Mouse (Mus musculus) neural tube, embryonic 11.5 days (tissue): ENCODE measurements around the gene Il10ra. TPM values are rescaled to one million over a fixed set of nuclear protein-coding genes. Genes with fewer than 3 reads are reported as not detected.

Experiments
- ATAC-seq: fragments of 200-750 bp; cut with Nextera tagmentation; 2 replicates; pipeline ENCODE4 v1.8.0; 2017; ENCODE audit warnings: moderate number of reproducible peaks, mild to moderate bottlenecking, moderate TSS enrichment, moderate library complexity; ENCODE audit not compliant: insufficient read depth, low FRiP score, low TSS enrichment
- DNase-seq: peaks from one replicate; pipeline ENCODE4 v3.0.0-alpha.2; 2015; ENCODE audit warnings: low spot score
- H3K27ac ChIP-seq: fragments of 300-500 bp; sonication (generic); 2 replicates; pipeline ENCODE4 v1.5.1; 2014; ENCODE audit warnings: low read depth, mild to moderate bottlenecking, low read length
- H3K27me3 ChIP-seq: fragments of 300-500 bp; sonication (generic); 2 replicates; pipeline ENCODE4 v1.6.1; 2014; ENCODE audit warnings: mild to moderate bottlenecking, low read length, mixed read lengths; ENCODE audit not compliant: control insufficient read depth, insufficient read depth
- H3K36me3 ChIP-seq: fragments of 300-500 bp; sonication (generic); 2 replicates; pipeline ENCODE4 v1.6.1; 2014; ENCODE audit warnings: mild to moderate bottlenecking, low read length, moderate library complexity, mixed read lengths; ENCODE audit not compliant: control insufficient read depth, insufficient read depth
- H3K4me1 ChIP-seq: fragments of 300-500 bp; sonication (generic); 2 replicates; pipeline ENCODE4 v1.6.1; 2014; ENCODE audit warnings: low read length, mixed read lengths; ENCODE audit not compliant: control insufficient read depth, insufficient read depth
- H3K4me2 ChIP-seq: fragments of 300-500 bp; sonication (generic); 2 replicates; pipeline ENCODE4 v1.6.1; 2014; ENCODE audit warnings: low read depth, mild to moderate bottlenecking, moderate library complexity
- H3K4me3 ChIP-seq: fragments of 300-500 bp; sonication (generic); 2 replicates; pipeline ENCODE4 v1.5.1; 2014; ENCODE audit warnings: low read depth, low read length
- H3K9ac ChIP-seq: fragments of 300-500 bp; sonication (generic); 2 replicates; pipeline ENCODE4 v1.6.1; 2014; ENCODE audit warnings: mild to moderate bottlenecking, low read length
- H3K9me3 ChIP-seq: fragments of 300-500 bp; sonication (generic); 2 replicates; pipeline ENCODE4 v1.6.1; 2016; ENCODE audit warnings: low read length; ENCODE audit not compliant: control insufficient read depth
- WGBS: fragments of 180-500 bp; shearing (Covaris S2); extraction: QIAGEN DNeasy Blood & Tissue Kit; methylation state at CpG from one replicate; pipeline ENCODE4 v1.1.7; 2014; 5-methylcytosine and 5-hydroxymethylcytosine counted together
- polyA plus RNA-seq: library from polyadenylated mRNA; unstranded; fragments of >200 nt; fragmentation: Nextera tagmentation; extraction: Ambion mirVana; gene quantifications from 2 replicates; pipeline ENCODE4 v1.2.1, GENCODE M21; 2014

Gene Il10ra
- polyA plus RNA-seq, 1 experiment from 2014 or later, result 0.77 TPM

DNA sequence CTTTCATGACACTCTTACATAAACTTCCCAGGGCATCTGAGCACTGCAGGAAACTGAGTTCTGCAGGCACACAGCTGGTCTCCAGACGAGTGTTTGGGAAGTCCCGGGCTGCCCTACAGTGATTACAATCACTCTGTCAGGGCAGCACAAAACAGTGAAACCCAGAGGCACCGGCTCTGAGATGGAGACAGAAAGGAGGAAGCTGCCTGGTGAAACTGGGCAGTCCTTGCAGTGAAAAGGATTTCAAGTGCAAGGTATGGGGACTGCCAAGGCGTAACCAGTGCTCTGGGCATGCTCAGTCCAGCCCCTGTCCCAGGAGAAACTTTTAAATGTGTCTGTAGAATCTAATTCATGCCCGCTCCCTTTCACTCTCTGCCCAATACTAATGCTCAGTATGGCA is 3.3 kb upstream of the Il10ra start:
- Histone ChIP-seq H3K4me1 (no peaks in the 10 kb centered on the region), H3K9me3 (no peaks in the 10 kb centered on the region), H3K27me3 (peaks cover 16% of the 10 kb centered on the region), H3K4me3 (no peak overlapping the region), H3K4me2 (no peak overlapping the region), H3K36me3 (no peaks in the 10 kb centered on the region), H3K27ac (no peak overlapping the region), H3K9ac (no peak overlapping the region)
- ATAC-seq (no peak), DNase-seq (no peak)
- WGBS, result 60% methylated on average over 5 of the region's 5 CpGs

DNA sequence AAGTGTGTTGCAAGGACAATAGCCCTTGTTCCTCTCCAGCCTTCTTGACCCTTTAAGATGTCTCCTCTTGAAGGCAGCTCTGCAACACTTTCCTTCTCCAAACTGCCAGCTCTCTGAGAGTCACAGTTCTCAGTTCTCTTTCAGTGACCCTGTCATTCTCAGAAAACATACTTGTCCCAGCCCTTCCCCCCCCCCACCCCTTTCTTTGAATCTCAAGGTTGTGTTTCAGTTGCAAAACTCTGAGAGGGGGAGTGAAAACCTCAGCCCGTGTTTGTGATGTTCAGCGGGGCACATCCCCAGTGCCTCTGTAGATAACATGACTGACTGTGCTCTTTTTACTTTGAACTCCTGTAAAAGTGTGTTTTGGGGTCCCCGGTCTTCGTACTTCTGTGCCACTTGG is 870 bp downstream of the Il10ra start:
- Histone ChIP-seq H3K4me1 (no peaks in the 10 kb centered on the region), H3K4me3 (no peak overlapping the region), H3K9me3 (no peaks in the 10 kb centered on the region), H3K27ac (no peak overlapping the region), H3K9ac (no peak overlapping the region), H3K27me3 (peaks cover 16% of the 10 kb centered on the region), H3K36me3 (no peaks in the 10 kb centered on the region), H3K4me2 (no peak overlapping the region)
- WGBS, result 66% methylated on average over 4 of the region's 4 CpGs
- no peak for ATAC-seq
- DNase-seq, result no peak

DNA sequence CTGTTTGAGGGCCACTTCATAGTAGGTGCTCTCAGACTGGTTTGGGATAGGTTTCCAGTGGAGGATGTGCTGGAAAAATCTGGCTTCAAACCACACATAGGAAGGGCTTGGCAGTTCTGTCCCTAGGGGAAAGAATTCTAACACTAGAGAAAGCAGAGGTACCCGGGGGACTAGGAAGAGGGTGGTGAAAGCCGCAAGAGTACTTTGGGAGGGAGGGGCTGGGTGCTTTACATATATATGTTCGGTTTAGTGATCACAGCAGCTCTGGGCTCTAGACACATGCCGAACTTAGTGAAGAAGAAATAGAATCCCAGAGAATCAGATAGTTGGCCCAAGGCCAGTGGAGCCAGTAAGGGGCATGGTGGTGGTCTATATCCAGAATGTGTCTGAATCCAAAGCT is 1.9 kb downstream of the Il10ra start:
- Histone ChIP-seq H3K4me1 (no peaks in the 10 kb centered on the region), H3K4me2 (no peak overlapping the region), H3K27ac (no peak overlapping the region), H3K27me3 (peaks cover 16% of the 10 kb centered on the region), H3K4me3 (no peak overlapping the region), H3K36me3 (no peaks in the 10 kb centered on the region), H3K9me3 (no peaks in the 10 kb centered on the region), H3K9ac (no peak overlapping the region)
- no peak for ATAC-seq
- no peak for DNase-seq
- 91% methylated on average over 4 of the region's 4 CpGs for WGBS

DNA sequence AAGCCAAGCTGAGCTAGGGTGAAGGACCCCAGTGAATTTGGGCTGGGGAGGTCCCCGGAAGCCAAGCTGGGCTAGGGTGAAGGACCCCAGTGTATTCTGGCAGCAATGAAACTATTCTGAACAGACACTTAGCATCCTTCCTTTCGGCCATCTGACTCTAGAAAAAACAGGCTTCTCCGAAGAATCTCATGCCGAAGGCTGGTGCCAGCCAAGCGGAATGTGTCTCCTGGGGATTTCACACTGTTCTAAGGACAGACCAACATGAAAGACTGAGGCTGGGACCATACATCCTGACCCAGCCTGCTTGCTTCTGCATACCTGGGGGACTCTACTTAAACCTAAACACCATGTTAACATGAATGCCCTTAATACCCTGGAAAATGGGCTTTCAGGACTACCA is 7.1 kb downstream of the Il10ra start:
- Histone ChIP-seq H3K4me2 (no peak overlapping the region), H3K27ac (no peak overlapping the region), H3K4me3 (no peak overlapping the region), H3K27me3 (no peaks in the 10 kb centered on the region), H3K4me1 (no peaks in the 10 kb centered on the region), H3K9me3 (no peaks in the 10 kb centered on the region), H3K36me3 (no peaks in the 10 kb centered on the region), H3K9ac (no peak overlapping the region)
- DNase-seq (no peak), ATAC-seq (no peak)
- WGBS, result 68% methylated on average over 5 of the region's 5 CpGs

DNA sequence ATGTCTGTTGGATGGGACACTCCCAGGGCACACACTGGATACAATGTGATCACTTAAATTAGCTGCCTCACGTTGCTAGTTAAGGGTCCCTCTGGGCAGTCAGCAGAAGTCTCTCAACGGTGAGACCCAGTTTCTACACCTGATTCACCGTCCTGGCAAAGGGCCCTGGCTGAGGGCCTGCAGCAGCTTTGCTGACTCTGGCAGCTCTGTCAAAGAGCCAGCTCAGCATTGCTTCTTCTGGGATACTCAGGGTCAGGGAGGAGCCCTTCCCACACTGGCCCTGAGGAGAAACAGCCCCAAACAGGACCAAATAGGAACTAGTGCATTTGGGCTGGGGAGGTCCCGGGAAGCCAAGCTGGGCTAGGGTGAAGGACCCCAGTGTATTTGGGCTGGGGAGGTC is 7.5 kb downstream of the Il10ra start:
- no peak overlapping the region for H3K27ac ChIP-seq
- H3K9ac ChIP-seq, result no peak overlapping the region
- ATAC-seq, result no peak
- 78% methylated on average over 4 of the region's 4 CpGs for WGBS
- H3K9me3 ChIP-seq, result no peaks in the 10 kb centered on the region
- DNase-seq, result no peak
- no peaks in the 10 kb centered on the region for H3K4me1 ChIP-seq
- H3K36me3 ChIP-seq, result no peaks in the 10 kb centered on the region
- no peak overlapping the region for H3K4me2 ChIP-seq
- no peak overlapping the region for H3K4me3 ChIP-seq
- no peaks in the 10 kb centered on the region for H3K27me3 ChIP-seq

DNA sequence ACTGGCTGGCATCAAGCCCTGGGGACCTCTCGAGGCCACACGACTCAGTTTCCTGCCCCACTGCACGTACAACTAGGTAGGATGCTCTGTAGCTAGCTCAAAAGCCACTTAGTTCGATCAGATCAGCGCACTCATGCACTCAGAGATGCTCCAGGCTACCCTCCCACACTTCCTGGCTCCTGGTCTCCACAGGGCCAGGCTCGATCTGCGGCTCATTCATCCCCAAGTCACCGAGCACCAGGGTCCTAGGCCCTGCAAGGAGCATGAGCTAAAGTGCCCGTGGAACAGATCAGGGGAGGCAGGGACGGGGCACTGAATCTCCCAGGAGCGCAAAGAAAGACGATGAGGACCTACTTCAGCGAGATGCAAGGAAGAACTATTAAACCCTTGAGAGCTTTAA is 9.9 kb downstream of the Il10ra start:
- Histone ChIP-seq H3K36me3 (no peaks in the 10 kb centered on the region), H3K9me3 (no peaks in the 10 kb centered on the region), H3K27ac (no peak overlapping the region), H3K4me2 (no peak overlapping the region), H3K9ac (no peak overlapping the region), H3K27me3 (no peaks in the 10 kb centered on the region), H3K4me3 (no peak overlapping the region), H3K4me1 (no peaks in the 10 kb centered on the region)
- WGBS, result 84% methylated on average over 13 of the region's 13 CpGs
- ATAC-seq (no peak), DNase-seq (no peak)

DNA sequence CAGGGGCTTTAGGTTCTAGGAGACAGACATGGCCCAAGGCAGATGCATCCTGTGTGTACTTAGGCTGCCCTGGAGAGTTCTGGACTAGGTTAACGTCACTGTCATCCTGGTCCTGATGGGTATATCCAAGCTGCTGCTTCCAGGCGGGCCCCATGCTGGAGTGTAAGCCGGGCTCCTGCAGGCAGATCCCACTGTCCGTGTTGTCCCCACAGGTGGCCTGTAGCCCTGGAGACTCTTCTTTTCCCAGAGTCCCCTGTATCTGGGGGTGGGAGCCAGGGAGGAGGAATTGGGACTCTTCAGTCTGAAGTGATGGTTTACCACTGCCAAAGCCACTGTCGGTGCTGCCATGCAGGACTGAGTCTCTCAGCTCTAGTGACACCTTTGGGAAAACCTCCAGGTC is 13.0 kb downstream of the Il10ra start:
- ATAC-seq, result no peak
- Histone ChIP-seq H3K4me1 (no peaks in the 10 kb centered on the region), H3K36me3 (no peaks in the 10 kb centered on the region)

DNA sequence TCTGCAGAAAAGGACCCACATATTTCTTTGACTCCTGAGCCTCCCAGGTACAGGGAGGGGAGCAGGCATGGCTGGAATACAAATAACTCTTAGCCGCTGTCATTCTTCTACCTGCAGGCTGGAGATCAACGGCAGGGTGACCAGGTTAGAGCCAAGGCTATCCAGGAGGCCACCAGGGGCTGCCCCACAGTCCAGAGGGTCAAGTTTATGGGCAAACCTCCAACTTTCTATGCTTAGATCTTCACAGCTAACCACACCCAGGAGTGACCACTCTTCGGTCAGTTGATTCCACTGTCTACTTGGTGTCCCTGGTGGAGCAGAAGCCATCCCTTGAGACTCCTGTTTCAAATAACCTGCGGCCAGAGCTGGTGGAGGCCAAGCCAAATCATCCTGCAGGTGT is 13.5 kb downstream of the Il10ra start:
- Histone ChIP-seq H3K4me3 (no peak overlapping the region), H3K4me1 (no peaks in the 10 kb centered on the region), H3K9me3 (no peaks in the 10 kb centered on the region), H3K4me2 (no peak overlapping the region), H3K36me3 (no peaks in the 10 kb centered on the region), H3K9ac (no peak overlapping the region), H3K27ac (no peak overlapping the region), H3K27me3 (no peaks in the 10 kb centered on the region)
- 94% methylated on average over 4 of the region's 4 CpGs for WGBS
- DNase-seq (no peak), ATAC-seq (no peak)

More for the DNA sequence above, 13.0 kb downstream of the Il10ra start:
- Histone ChIP-seq H3K27ac (no peak overlapping the region), H3K4me3 (no peak overlapping the region), H3K4me2 (no peak overlapping the region), H3K9me3 (no peaks in the 10 kb centered on the region), H3K27me3 (no peaks in the 10 kb centered on the region), H3K9ac (no peak overlapping the region)
- no peak for DNase-seq
- WGBS, result 90% methylated on average over 5 of the region's 5 CpGs

DNA sequence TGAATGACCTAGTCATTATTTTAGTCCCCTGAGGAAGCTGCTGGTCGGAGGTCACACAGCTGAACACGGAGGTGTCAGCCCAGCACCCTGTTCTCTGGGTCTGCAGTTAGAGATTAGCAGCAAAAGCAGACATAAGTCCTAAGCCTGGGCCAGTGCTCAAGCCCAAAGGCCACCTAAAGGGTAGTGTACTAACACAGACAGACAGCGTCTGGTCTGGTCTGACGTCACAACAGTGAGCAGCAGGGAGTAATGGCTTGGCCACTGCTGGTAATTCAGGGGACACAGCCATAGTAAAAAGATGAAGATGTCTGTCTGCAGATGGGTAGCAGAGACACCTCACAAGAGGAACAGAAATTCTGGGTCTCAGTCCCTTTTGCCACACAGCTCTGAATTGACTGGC is 14.3 kb downstream of the Il10ra start:
- Histone ChIP-seq H3K9me3 (no peaks in the 10 kb centered on the region), H3K4me1 (no peaks in the 10 kb centered on the region), H3K4me3 (no peak overlapping the region), H3K9ac (no peak overlapping the region), H3K27me3 (no peaks in the 10 kb centered on the region), H3K4me2 (no peak overlapping the region), H3K27ac (no peak overlapping the region), H3K36me3 (no peaks in the 10 kb centered on the region)
- ATAC-seq (no peak), DNase-seq (no peak)
- WGBS, result 64% methylated on average over 4 of the region's 4 CpGs
